Mouse (Mus musculus) liver, embryonic 12.5 days (tissue): Measurements from ENCODE around the gene Wdr45. TPM values are rescaled to one million over a fixed set of nuclear protein-coding genes. Genes with fewer than 3 reads are reported as not detected.
A peak's percentile ranks its signal among the peaks of the same experiment; 100 is the strongest.
"Not testable (repeated sequence)": the region's sequence is repeated elsewhere in the genome, so short reads cannot be mapped to it uniquely, and the experiment has no call there.

Source experiments
- ATAC-seq: fragments of 200-750 bp; cut with Nextera tagmentation; 2 replicates; pipeline ENCODE4 v1.8.0; 2017; ENCODE audit warnings: moderate number of reproducible peaks, mild to moderate bottlenecking, moderate library complexity
- H3K27ac ChIP-seq: fragments of 300-500 bp; sonication (generic); 2 replicates; pipeline ENCODE4 v1.5.1; 2016; ENCODE audit warnings: mild to moderate bottlenecking
- H3K27me3 ChIP-seq: fragments of 300-500 bp; sonication (generic); replicated peaks from 2 replicates; pipeline ENCODE4 v1.6.1; 2016; ENCODE audit warnings: mild to moderate bottlenecking, moderate library complexity
- H3K36me3 ChIP-seq: fragments of 300-500 bp; sonication (generic); 2 replicates; pipeline ENCODE4 v1.6.1; 2016; ENCODE audit warnings: mild to moderate bottlenecking, moderate library complexity
- H3K4me1 ChIP-seq: fragments of 300-500 bp; sonication (generic); 2 replicates; pipeline ENCODE4 v1.6.1; 2016
- H3K4me2 ChIP-seq: fragments of 300-500 bp; sonication (generic); 2 replicates; pipeline ENCODE4 v1.6.1; 2016; ENCODE audit warnings: mild to moderate bottlenecking, moderate library complexity
- H3K4me3 ChIP-seq: fragments of 300-500 bp; sonication (generic); 2 replicates; pipeline ENCODE4 v1.5.1; 2016; ENCODE audit warnings: mild to moderate bottlenecking, moderate library complexity
- H3K9ac ChIP-seq: fragments of 300-500 bp; sonication (generic); 2 replicates; pipeline ENCODE4 v1.6.1; 2016; ENCODE audit warnings: mild to moderate bottlenecking, moderate library complexity
- H3K9me3 ChIP-seq: fragments of 300-500 bp; sonication (generic); replicated peaks from 2 replicates; pipeline ENCODE4 v1.6.1; 2016; ENCODE audit warnings: mild to moderate bottlenecking, moderate library complexity
- WGBS: fragments of 180-500 bp; shearing (Covaris S2); methylation state at CpG from one replicate; pipeline ENCODE4 v1.1.7; 2016; ENCODE audit not compliant: insufficient replicate concordance; 5-methylcytosine and 5-hydroxymethylcytosine counted together
- polyA plus RNA-seq: library from polyadenylated mRNA; unstranded; fragments of >200 nt; fragmentation: Nextera tagmentation; extraction: Ambion mirVana; gene quantifications from 2 replicates; pipeline ENCODE4 v1.2.1, GENCODE M21; 2016

Wdr45 gene
- polyA plus RNA-seq: 14.6 and 15.6 TPM in 2 replicates

GRCm38 (mm10) chrX:7714135-7714899 is at the start of gene Wdr45:
Wdr45 (plus strand) TSS chrX:7714333.
- Histone ChIP-seq H3K9ac (peak within 1 kb of the TSS; percentile 44), H3K4me2 (peak within 1 kb of the TSS; percentile 63), H3K4me3 (peak within 1 kb of the TSS; percentile 54)
- H3K9me3 ChIP-seq, H3K4me1 ChIP-seq, H3K27ac ChIP-seq, H3K27me3 ChIP-seq, H3K36me3 ChIP-seq: not testable (repeated sequence)
- WGBS: 10% methylated on average over 39 of the region's 60 CpGs
- ATAC-seq: peak; percentile 94

- H3K4me3 ChIP-seq: no peak overlapping the region
- no peak for ATAC-seq
- H3K4me2 ChIP-seq: no peak overlapping the region
- no peaks in the 10 kb centered on the region for H3K9me3 ChIP-seq
- H3K9ac ChIP-seq: no peak overlapping the region
- no peak overlapping the region for H3K27ac ChIP-seq
- 86% methylated on average over 11 of the region's 11 CpGs for WGBS
- no peaks in the 10 kb centered on the region for H3K27me3 ChIP-seq
- H3K4me1 ChIP-seq: peaks cover 2% of the 10 kb centered on the region
- peaks cover 12% of the 10 kb centered on the region for H3K36me3 ChIP-seq
Observed at GRCm38 (mm10) chrX:7664791-7665190, 49.3 kb upstream of the Wdr45 start.

GRCm38 (mm10) chrX:7665739-7666502 is 48.2 kb upstream of the Wdr45 start:
- no peak overlapping the region for H3K4me3 ChIP-seq
- H3K27ac ChIP-seq: no peak overlapping the region
- H3K9ac ChIP-seq: no peak overlapping the region
- no peak overlapping the region for H3K4me2 ChIP-seq
- H3K4me1 ChIP-seq: peaks cover 13% of the 10 kb centered on the region
- peaks cover 12% of the 10 kb centered on the region for H3K36me3 ChIP-seq
- H3K27me3 ChIP-seq: no peaks in the 10 kb centered on the region
- WGBS: 69% methylated on average over 21 of the region's 21 CpGs
- ATAC-seq: no peak
- H3K9me3 ChIP-seq: no peaks in the 10 kb centered on the region

- no peak overlapping the region for H3K27ac ChIP-seq
Observed at GRCm38 (mm10) chrX:7670390-7670881, 43.7 kb upstream of the Wdr45 start.

GRCm38 (mm10) chrX:7670921-7671623 is 43.1 kb upstream of the Wdr45 start, which contains the start of gene Plp2:
Plp2 (minus strand) TSS chrX:7671390.
- no peaks in the 10 kb centered on the region for H3K9me3 ChIP-seq
- ATAC-seq: peak; percentile 35
- peak within 1 kb of the TSS; percentile 55 for H3K4me3 ChIP-seq
- H3K4me1 ChIP-seq: peaks cover 28% of the 10 kb centered on the region
- H3K27ac ChIP-seq: 0 out of 2 replicates have a peak within 1 kb of the TSS, but pooled peaks have one; percentile 6
- peaks cover 7% of the 10 kb centered on the region for H3K36me3 ChIP-seq
- 10% methylated on average over 33 of the region's 36 CpGs for WGBS
- H3K9ac ChIP-seq: peak within 1 kb of the TSS; percentile 53
- peak within 1 kb of the TSS; percentile 74 for H3K4me2 ChIP-seq
- no peaks in the 10 kb centered on the region for H3K27me3 ChIP-seq

More at GRCm38 (mm10) chrX:7670390-7670881, 43.7 kb upstream of the Wdr45 start:
- Histone ChIP-seq H3K4me1 (peaks cover 28% of the 10 kb centered on the region), H3K9me3 (no peaks in the 10 kb centered on the region), H3K4me2 (peak overlapping the region; percentile 74), H3K4me3 (peak overlapping the region; percentile 55), H3K9ac (peak overlapping the region; percentile 53), H3K36me3 (peaks cover 7% of the 10 kb centered on the region), H3K27me3 (no peaks in the 10 kb centered on the region)
- ATAC-seq: peak; percentile 71
- 18% methylated on average over 17 of the region's 19 CpGs for WGBS

- no peak overlapping the region for H3K27ac ChIP-seq
- WGBS: 30% methylated on average over 6 of the region's 6 CpGs
- H3K36me3 ChIP-seq: 0 out of 2 replicates have a peak, but pooled peaks cover 3% of the 10 kb centered on the region
Observed at GRCm38 (mm10) chrX:7672739-7673138, 41.4 kb upstream of the Wdr45 start.

GRCm38 (mm10) chrX:7673578-7674281 is 40.4 kb upstream of the Wdr45 start:
- WGBS: 25% methylated on average over 12 of the region's 12 CpGs
- H3K4me2 ChIP-seq: peak overlapping the region; percentile 67
- no peaks in the 10 kb centered on the region for H3K9me3 ChIP-seq
- H3K27ac ChIP-seq: peak overlapping the region; percentile 12; the same call in 1 of the 2 replicates
- no peaks in the 10 kb centered on the region for H3K27me3 ChIP-seq
- H3K4me1 ChIP-seq: peaks cover 28% of the 10 kb centered on the region
- peak; percentile 44; the same call in 1 of the 2 replicates for ATAC-seq
- peak overlapping the region; percentile 41 for H3K4me3 ChIP-seq
- peak overlapping the region; percentile 50; the same call in 1 of the 2 replicates for H3K9ac ChIP-seq
- H3K36me3 ChIP-seq: 0 out of 2 replicates have a peak, but pooled peaks cover 1% of the 10 kb centered on the region

More at GRCm38 (mm10) chrX:7672739-7673138, 41.4 kb upstream of the Wdr45 start:
- Histone ChIP-seq H3K4me1 (peaks cover 28% of the 10 kb centered on the region), H3K27me3 (no peaks in the 10 kb centered on the region), H3K9me3 (no peaks in the 10 kb centered on the region), H3K9ac (no peak overlapping the region), H3K4me2 (no peak overlapping the region), H3K4me3 (no peak overlapping the region)
- no peak for ATAC-seq

GRCm38 (mm10) chrX:7674284-7675000 is 39.7 kb upstream of the Wdr45 start:
- 16% methylated on average over 27 of the region's 28 CpGs for WGBS
- Histone ChIP-seq H3K4me2 (peak overlapping the region; percentile 67), H3K27ac (peak overlapping the region; percentile 12; the same call in 1 of the 2 replicates), H3K27me3 (no peaks in the 10 kb centered on the region), H3K9ac (peak overlapping the region; percentile 50), H3K9me3 (no peaks in the 10 kb centered on the region), H3K4me1 (peaks cover 31% of the 10 kb centered on the region), H3K36me3 (no peaks in the 10 kb centered on the region), H3K4me3 (peak overlapping the region; percentile 41)
- ATAC-seq: peak; percentile 27; the same call in 1 of the 2 replicates

GRCm38 (mm10) chrX:7675001-7675380 is 39.1 kb upstream of the Wdr45 start:
- ATAC-seq: no peak
- no peaks in the 10 kb centered on the region for H3K36me3 ChIP-seq
- H3K27ac ChIP-seq: no peak overlapping the region
- peak overlapping the region; percentile 67 for H3K4me2 ChIP-seq
- H3K9ac ChIP-seq: peak overlapping the region; percentile 50; the same call in 1 of the 2 replicates
- H3K4me1 ChIP-seq: peaks cover 29% of the 10 kb centered on the region
- H3K9me3 ChIP-seq: no peaks in the 10 kb centered on the region
- peak overlapping the region; percentile 41 for H3K4me3 ChIP-seq
- H3K27me3 ChIP-seq: no peaks in the 10 kb centered on the region
- WGBS: 15% methylated on average over 10 of the region's 10 CpGs

GRCm38 (mm10) chrX:7678986-7679385 is 35.1 kb upstream of the Wdr45 start:
- H3K4me1 ChIP-seq: peaks cover 11% of the 10 kb centered on the region; the same call in 1 of the 2 replicates
- no peak overlapping the region for H3K4me2 ChIP-seq
- no peak overlapping the region for H3K27ac ChIP-seq
- H3K36me3 ChIP-seq: no peaks in the 10 kb centered on the region
- 32% methylated on average over 3 of the region's 3 CpGs for WGBS
- no peak overlapping the region for H3K9ac ChIP-seq
- H3K9me3 ChIP-seq: no peaks in the 10 kb centered on the region
- no peak overlapping the region for H3K4me3 ChIP-seq
- H3K27me3 ChIP-seq: no peaks in the 10 kb centered on the region; the same call in 1 of the 2 replicates
- no peak for ATAC-seq
